Mouse (Mus musculus): ENCODE results near the gene Atg14. TPM values are rescaled to one million over a fixed set of nuclear protein-coding genes. Genes with fewer than 3 reads are reported as not detected.
A peak's percentile ranks its signal among the peaks of the same experiment; 100 is the strongest.
"Not testable (repeated sequence)": the region's sequence is repeated elsewhere in the genome, so short reads cannot be mapped to it uniquely, and the experiment has no call there.

Gene Atg14
- polyA plus RNA-seq, 1 experiment = 14.2 TPM

DNA sequence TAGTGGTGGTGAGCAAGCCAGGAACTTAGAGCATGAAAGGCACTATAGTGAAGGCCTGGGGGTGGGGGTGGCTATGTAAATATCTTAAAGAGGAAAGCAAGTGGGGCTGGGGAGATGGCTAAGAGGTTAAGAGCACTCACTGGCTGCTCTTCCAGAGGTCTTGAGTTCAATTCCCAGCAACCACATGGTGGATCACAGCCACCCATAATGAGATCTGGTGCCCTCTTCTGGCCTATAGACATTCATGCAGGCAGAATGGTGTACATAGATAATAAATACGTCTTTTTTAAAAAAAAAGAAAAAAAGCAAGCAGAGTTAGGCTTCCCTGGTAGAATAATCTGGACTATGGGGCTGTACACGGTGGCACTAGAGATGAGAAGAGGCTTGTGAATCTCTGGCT, 17.1 kb downstream of the Atg14 start:
- no peak overlapping the region for H3K4me3 ChIP-seq (ENCODE audit: insufficient read depth, low read length)
- H3K27ac ChIP-seq (ENCODE audit: insufficient read depth, low read length) = no peak overlapping the region
- TF ChIP-seq POLR2A (IDR thresholded peaks at IDR 0.05; ENCODE audit: extremely low read depth, insufficient read depth, low read length) (no peak), CTCF (IDR thresholded peaks at IDR 0.05; ENCODE audit: extremely low read depth, insufficient read depth, low read length) (no peak)
- no peaks in the 10 kb centered on the region for H3K4me1 ChIP-seq (ENCODE audit: control insufficient read depth, insufficient read depth, low read length)

DNA sequence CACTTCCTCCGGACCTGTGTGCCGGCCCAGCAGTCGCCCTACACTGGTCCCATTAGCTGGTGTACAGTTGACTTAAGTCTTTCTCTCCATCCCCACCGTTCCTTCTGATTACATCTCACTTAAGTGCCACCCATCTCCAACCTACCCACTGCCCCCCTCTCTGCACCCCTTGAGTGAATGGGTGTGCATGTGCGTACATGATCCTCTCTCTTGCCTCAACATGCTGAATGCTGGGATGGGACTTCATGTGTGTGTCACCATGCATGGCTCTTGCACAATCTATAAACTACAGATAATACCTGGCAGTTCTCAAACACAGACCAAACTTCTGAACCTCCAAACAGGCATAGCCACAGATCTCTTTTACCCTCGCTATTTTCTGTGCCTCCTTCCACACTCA, 18.8 kb downstream of the Atg14 start:
- H3K4me1 ChIP-seq (ENCODE audit: control insufficient read depth, insufficient read depth, low read length) = no peaks in the 10 kb centered on the region
- TF ChIP-seq CTCF (IDR thresholded peaks at IDR 0.05; ENCODE audit: extremely low read depth, insufficient read depth, low read length) (no peak), POLR2A (IDR thresholded peaks at IDR 0.05; ENCODE audit: extremely low read depth, insufficient read depth, low read length) (no peak)
- no peak overlapping the region for H3K4me3 ChIP-seq (ENCODE audit: insufficient read depth, low read length)
- H3K27ac ChIP-seq (ENCODE audit: insufficient read depth, low read length) = no peak overlapping the region

GRCm38 (mm10) chr14:47544877-47545276, 25.6 kb downstream of the Atg14 start:
- Histone ChIP-seq H3K4me3 (ENCODE audit: insufficient read depth, low read length) (no peak overlapping the region), H3K27ac (ENCODE audit: insufficient read depth, low read length) (no peak overlapping the region), H3K4me1 (ENCODE audit: control insufficient read depth, insufficient read depth, low read length) (no peaks in the 10 kb centered on the region)
- TF ChIP-seq CTCF (IDR thresholded peaks at IDR 0.05; ENCODE audit: extremely low read depth, insufficient read depth, low read length) (no peak), POLR2A (IDR thresholded peaks at IDR 0.05; ENCODE audit: extremely low read depth, insufficient read depth, low read length) (no peak)

DNA sequence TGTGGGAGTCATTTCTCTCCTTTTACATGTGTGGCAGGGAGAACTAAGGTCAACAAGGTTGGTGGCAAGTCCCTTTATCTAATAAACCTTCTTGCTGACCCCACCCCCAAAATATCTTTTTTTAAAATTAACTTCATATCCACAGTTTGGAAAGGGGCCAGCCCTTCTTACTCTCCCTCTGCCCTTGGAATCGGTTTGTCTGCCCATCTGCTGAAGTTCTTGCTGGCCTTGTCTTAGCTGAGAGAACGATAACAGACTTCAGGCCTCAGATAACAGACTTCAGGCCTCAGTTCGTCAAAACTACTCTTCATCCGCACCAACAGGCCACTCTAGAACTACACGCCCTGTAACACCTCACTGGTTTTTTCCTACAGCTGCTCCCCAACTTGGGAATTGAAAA, 26.2 kb downstream of the Atg14 start:
- Histone ChIP-seq H3K27ac (ENCODE audit: insufficient read depth, low read length) (no peak overlapping the region), H3K4me1 (ENCODE audit: control insufficient read depth, insufficient read depth, low read length) (no peaks in the 10 kb centered on the region), H3K4me3 (ENCODE audit: insufficient read depth, low read length) (no peak overlapping the region)
- TF ChIP-seq POLR2A (IDR thresholded peaks at IDR 0.05; ENCODE audit: extremely low read depth, insufficient read depth, low read length) (no peak), CTCF (IDR thresholded peaks at IDR 0.05; ENCODE audit: extremely low read depth, insufficient read depth, low read length) (no peak)

GRCm38 (mm10) chr14:47542283-47542682, 28.2 kb downstream of the Atg14 start:
- Histone ChIP-seq H3K4me1 (ENCODE audit: control insufficient read depth, insufficient read depth, low read length) (no peaks in the 10 kb centered on the region), H3K4me3 (ENCODE audit: insufficient read depth, low read length) (no peak overlapping the region), H3K27ac (ENCODE audit: insufficient read depth, low read length) (no peak overlapping the region)
- no peak for TF ChIP-seq CTCF (IDR thresholded peaks at IDR 0.05; ENCODE audit: extremely low read depth, insufficient read depth, low read length)
- no peak for TF ChIP-seq POLR2A (IDR thresholded peaks at IDR 0.05; ENCODE audit: extremely low read depth, insufficient read depth, low read length)

- H3K27ac ChIP-seq (ENCODE audit: insufficient read depth, low read length) = no peak overlapping the region
Observed at GRCm38 (mm10) chr14:47541325-47541948, 29.0 kb downstream of the Atg14 start.

GRCm38 (mm10) chr14:47535096-47535495, 35.4 kb downstream of the Atg14 start:
- Histone ChIP-seq H3K4me3 (ENCODE audit: insufficient read depth, low read length) (no peak overlapping the region), H3K4me1 (ENCODE audit: control insufficient read depth, insufficient read depth, low read length) (peaks cover 4% of the 10 kb centered on the region; the same call in 1 of the 2 replicates), H3K27ac (ENCODE audit: insufficient read depth, low read length) (no peak overlapping the region)
- TF ChIP-seq CTCF (IDR thresholded peaks at IDR 0.05; ENCODE audit: extremely low read depth, insufficient read depth, low read length) (no peak), POLR2A (IDR thresholded peaks at IDR 0.05; ENCODE audit: extremely low read depth, insufficient read depth, low read length) (no peak)

More at GRCm38 (mm10) chr14:47541325-47541948, 29.0 kb downstream of the Atg14 start:
- Histone ChIP-seq H3K4me1 (ENCODE audit: control insufficient read depth, insufficient read depth, low read length) (no peaks in the 10 kb centered on the region), H3K4me3 (ENCODE audit: insufficient read depth, low read length) (no peak overlapping the region)
- TF ChIP-seq POLR2A (IDR thresholded peaks at IDR 0.05; ENCODE audit: extremely low read depth, insufficient read depth, low read length) = no peak
- TF ChIP-seq CTCF (IDR thresholded peaks at IDR 0.05; ENCODE audit: extremely low read depth, insufficient read depth, low read length) = no peak

- no peak for TF ChIP-seq POLR2A (IDR thresholded peaks at IDR 0.05; ENCODE audit: extremely low read depth, insufficient read depth, low read length)
- no peak for TF ChIP-seq CTCF (IDR thresholded peaks at IDR 0.05; ENCODE audit: extremely low read depth, insufficient read depth, low read length)
- Histone ChIP-seq H3K4me3 (ENCODE audit: insufficient read depth, low read length) (no peak overlapping the region), H3K27ac (ENCODE audit: insufficient read depth, low read length) (no peak overlapping the region), H3K4me1 (ENCODE audit: control insufficient read depth, insufficient read depth, low read length) (peaks cover 4% of the 10 kb centered on the region; the same call in 1 of the 2 replicates)
Observed at GRCm38 (mm10) chr14:47534176-47534525, 36.3 kb downstream of the Atg14 start.

DNA sequence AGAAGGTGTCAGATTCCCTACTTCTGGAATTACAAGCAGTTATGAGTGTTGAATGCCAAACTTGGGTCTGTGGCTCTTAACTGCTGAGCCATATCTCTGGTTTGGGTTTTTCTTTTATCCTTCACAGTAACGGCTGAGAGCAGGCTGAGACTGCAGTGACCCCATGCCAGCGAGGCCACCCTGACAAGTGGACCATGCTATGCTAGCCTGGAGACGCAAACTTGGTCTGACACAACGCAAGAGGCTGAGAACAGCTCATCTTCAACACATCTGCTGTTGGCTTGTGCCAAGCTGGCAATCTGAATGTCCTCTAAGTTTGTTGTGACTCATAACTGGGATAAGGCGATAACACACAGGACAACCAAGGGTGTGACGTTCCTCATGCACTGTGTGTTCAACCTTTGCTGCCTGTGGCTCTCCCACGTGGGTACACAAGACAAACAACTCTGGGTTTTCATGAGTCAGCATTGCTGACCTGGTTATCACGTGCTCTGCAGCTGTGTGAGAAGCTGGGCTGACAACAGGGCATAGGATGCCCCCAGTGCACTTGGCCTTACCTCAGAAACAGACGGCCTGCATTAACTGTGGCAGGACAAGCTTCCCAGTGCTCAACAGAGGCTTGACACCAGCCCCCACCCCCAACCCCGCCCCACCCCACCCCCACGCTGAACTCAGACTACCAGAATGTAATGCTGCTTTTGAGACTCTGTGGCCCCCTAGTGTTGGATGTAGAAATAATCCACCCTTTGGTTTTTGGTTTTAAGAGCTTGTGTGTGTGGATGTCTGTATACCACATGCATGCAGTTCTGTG, 36.9 kb downstream of the Atg14 start:
- H3K4me3 ChIP-seq (ENCODE audit: insufficient read depth, low read length) = no peak overlapping the region
- no peak overlapping the region for H3K27ac ChIP-seq (ENCODE audit: insufficient read depth, low read length)
- H3K4me1 ChIP-seq (ENCODE audit: control insufficient read depth, insufficient read depth, low read length) = peaks cover 5% of the 10 kb centered on the region; the same call in 1 of the 2 replicates
- peak; percentile 32; the same call in 1 of the 2 replicates for TF ChIP-seq CTCF (IDR thresholded peaks at IDR 0.05; ENCODE audit: extremely low read depth, insufficient read depth, low read length)
- no peak for TF ChIP-seq POLR2A (IDR thresholded peaks at IDR 0.05; ENCODE audit: extremely low read depth, insufficient read depth, low read length)

GRCm38 (mm10) chr14:47532496-47532895, 38.0 kb downstream of the Atg14 start:
- H3K4me1 ChIP-seq (ENCODE audit: control insufficient read depth, insufficient read depth, low read length) = peaks cover 8% of the 10 kb centered on the region; the same call in 1 of the 2 replicates
- no peak overlapping the region for H3K4me3 ChIP-seq (ENCODE audit: insufficient read depth, low read length)
- H3K27ac ChIP-seq (ENCODE audit: insufficient read depth, low read length) = no peak overlapping the region
- TF ChIP-seq CTCF (IDR thresholded peaks at IDR 0.05; ENCODE audit: extremely low read depth, insufficient read depth, low read length) (no peak), POLR2A (IDR thresholded peaks at IDR 0.05; ENCODE audit: extremely low read depth, insufficient read depth, low read length) (no peak)

- peaks cover 16% of the 10 kb centered on the region for H3K4me1 ChIP-seq (ENCODE audit: control insufficient read depth, insufficient read depth, low read length)
- H3K27ac ChIP-seq (ENCODE audit: insufficient read depth, low read length); H3K4me3 ChIP-seq (ENCODE audit: insufficient read depth, low read length): not testable (repeated sequence)
Observed at GRCm38 (mm10) chr14:47529592-47529991, 40.9 kb downstream of the Atg14 start.

Measured in cortical plate, adult 2 months (tissue).